Mouse (Mus musculus): ENCODE results near the gene Igfbpl1. TPM values are rescaled to one million over a fixed set of nuclear protein-coding genes. Genes with fewer than 3 reads are reported as not detected.

Gene Igfbpl1
- polyA plus RNA-seq, 3 experiments from 2014 or later, result not detected

- no peak for ATAC-seq
These were observed 4.7 kb downstream of the Igfbpl1 start for GRCm38 (mm10) chr4:45821995-45822394.

- ATAC-seq, result no peak
These were observed 6.5 kb downstream of the Igfbpl1 start for GRCm38 (mm10) chr4:45820074-45820830.

GRCm38 (mm10) chr4:45819208-45819931 is 7.4 kb downstream of the Igfbpl1 start:
- ATAC-seq, result no peak

- no peak for ATAC-seq
These were observed 7.9 kb downstream of the Igfbpl1 start for GRCm38 (mm10) chr4:45818814-45819207.

GRCm38 (mm10) chr4:45815542-45815941 is 11.2 kb downstream of the Igfbpl1 start:
- no peak for ATAC-seq

- no peak for ATAC-seq
These were observed 15.5 kb downstream of the Igfbpl1 start for GRCm38 (mm10) chr4:45811250-45811649.

- no peak for ATAC-seq
These were observed 18.7 kb downstream of the Igfbpl1 start for GRCm38 (mm10) chr4:45808034-45808433.

- ATAC-seq, result no peak
These were observed 23.8 kb downstream of the Igfbpl1 start for GRCm38 (mm10) chr4:45802900-45803299.

GRCm38 (mm10) chr4:45799956-45800537 is 26.7 kb downstream of the Igfbpl1 start:
- no peak for ATAC-seq

GRCm38 (mm10) chr4:45798964-45799363 is 27.8 kb downstream of the Igfbpl1 start, which contains the start of gene Aldh1b1:
Aldh1b1 (plus strand) TSS chr4:45799022.
- peak; percentile 83 for ATAC-seq

- no peak for ATAC-seq
These were observed 30.0 kb downstream of the Igfbpl1 start for GRCm38 (mm10) chr4:45796760-45797159.

GRCm38 (mm10) chr4:45795191-45795811 is 31.4 kb downstream of the Igfbpl1 start:
- ATAC-seq, result no peak

- ATAC-seq, result no peak
These were observed 36.7 kb downstream of the Igfbpl1 start for GRCm38 (mm10) chr4:45790018-45790417.

- ATAC-seq, result no peak
These were observed 37.3 kb downstream of the Igfbpl1 start for GRCm38 (mm10) chr4:45789263-45789958.

- ATAC-seq, result no peak
These were observed 38.2 kb downstream of the Igfbpl1 start for GRCm38 (mm10) chr4:45788446-45789081.

- ATAC-seq, result no peak
These were observed 40.0 kb downstream of the Igfbpl1 start for GRCm38 (mm10) chr4:45786674-45787073.

- no peak for ATAC-seq
These were observed 40.8 kb downstream of the Igfbpl1 start for GRCm38 (mm10) chr4:45785959-45786358.

GRCm38 (mm10) chr4:45783671-45784070 is 43.1 kb downstream of the Igfbpl1 start:
- no peak for ATAC-seq

GRCm38 (mm10) chr4:45771619-45772018 is 55.1 kb downstream of the Igfbpl1 start:
- no peak for ATAC-seq

- ATAC-seq, result no peak
These were observed 55.5 kb downstream of the Igfbpl1 start for GRCm38 (mm10) chr4:45771173-45771572.

- ATAC-seq, result no peak
These were observed 56.1 kb downstream of the Igfbpl1 start for GRCm38 (mm10) chr4:45770638-45771033.
